Mouse (Mus musculus) embryonic facial prominence, embryonic 15.5 days (tissue): ENCODE data around the gene B4galnt1. TPM values are rescaled to one million over a fixed set of nuclear protein-coding genes. Genes with fewer than 3 reads are reported as not detected.

Experiments
- ATAC-seq: fragments of 200-750 bp; cut with Nextera tagmentation; 2 replicates; pipeline ENCODE4 v1.8.0; 2017; ENCODE audit warnings: low read depth, moderate TSS enrichment; ENCODE audit not compliant: insufficient number of reproducible peaks, low FRiP score, low TSS enrichment
- H3K27ac ChIP-seq: fragments of 300-500 bp; sonication (generic); replicated peaks from 2 replicates; pipeline ENCODE4 v1.5.1; 2015; ENCODE audit warnings: mild to moderate bottlenecking, inconsistent platforms
- H3K27me3 ChIP-seq: fragments of 300-500 bp; sonication (generic); 2 replicates; pipeline ENCODE4 v1.6.1; 2015; ENCODE audit warnings: inconsistent platforms
- H3K36me3 ChIP-seq: fragments of 300-500 bp; sonication (generic); 2 replicates; pipeline ENCODE4 v1.6.1; 2015; ENCODE audit warnings: mild to moderate bottlenecking, inconsistent platforms
- H3K4me1 ChIP-seq: fragments of 300-500 bp; sonication (generic); 2 replicates; pipeline ENCODE4 v1.6.1; 2015; ENCODE audit warnings: inconsistent platforms
- H3K4me2 ChIP-seq: fragments of 300-500 bp; sonication (generic); replicated peaks from 2 replicates; pipeline ENCODE4 v1.6.1; 2015; ENCODE audit warnings: mild to moderate bottlenecking, inconsistent platforms
- H3K4me3 ChIP-seq: fragments of 300-500 bp; sonication (generic); replicated peaks from 2 replicates; pipeline ENCODE4 v1.5.1; 2015; ENCODE audit warnings: mild to moderate bottlenecking, inconsistent platforms
- H3K9ac ChIP-seq: fragments of 300-500 bp; sonication (generic); 2 replicates; pipeline ENCODE4 v1.6.1; 2015; ENCODE audit warnings: inconsistent platforms
- H3K9me3 ChIP-seq: fragments of 300-500 bp; sonication (generic); replicated peaks from 2 replicates; pipeline ENCODE4 v1.6.1; 2016; ENCODE audit warnings: inconsistent platforms
- WGBS: fragments of 180-500 bp; shearing (Covaris S2); methylation state at CpG from one replicate; pipeline ENCODE4 v1.1.7; 2015; 5-methylcytosine and 5-hydroxymethylcytosine counted together
- polyA plus RNA-seq: library from polyadenylated mRNA; unstranded; fragments of >200 nt; fragmentation: Nextera tagmentation; extraction: Ambion mirVana; gene quantifications from 2 replicates; pipeline ENCODE4 v1.2.1, GENCODE M21; 2015

The B4galnt1 gene
- polyA plus RNA-seq, 1 experiment from 2014 or later = 12.7 TPM

GRCm38 (mm10) chr10:127213704-127214421, 48.8 kb downstream of the B4galnt1 start:
- Histone ChIP-seq H3K4me1 (peaks cover 18% of the 10 kb centered on the region), H3K27ac (no peak overlapping the region), H3K4me3 (no peak overlapping the region), H3K9ac (no peak overlapping the region), H3K9me3 (no peaks in the 10 kb centered on the region), H3K36me3 (no peaks in the 10 kb centered on the region), H3K4me2 (no peak overlapping the region), H3K27me3 (no peaks in the 10 kb centered on the region)
- ATAC-seq = no peak
- 81% methylated on average over 13 of the region's 13 CpGs for WGBS

- ATAC-seq = no peak
- Histone ChIP-seq H3K27ac (no peak overlapping the region), H3K36me3 (no peaks in the 10 kb centered on the region), H3K9ac (no peak overlapping the region), H3K27me3 (no peaks in the 10 kb centered on the region), H3K4me1 (peaks cover 17% of the 10 kb centered on the region), H3K4me2 (no peak overlapping the region), H3K4me3 (no peak overlapping the region), H3K9me3 (no peaks in the 10 kb centered on the region)
- 47% methylated on average over 1 of the region's 1 CpGs for WGBS
Observed at GRCm38 (mm10) chr10:127214422-127214803, 49.4 kb downstream of the B4galnt1 start.

- ATAC-seq = no peak
- H3K4me3 ChIP-seq = no peak overlapping the region
- 91% methylated on average over 11 of the region's 11 CpGs for WGBS
- H3K9me3 ChIP-seq = no peaks in the 10 kb centered on the region
- no peak overlapping the region for H3K9ac ChIP-seq
- H3K36me3 ChIP-seq = no peaks in the 10 kb centered on the region
- H3K27ac ChIP-seq = no peak overlapping the region
- no peaks in the 10 kb centered on the region for H3K4me1 ChIP-seq
- no peaks in the 10 kb centered on the region for H3K27me3 ChIP-seq
- H3K4me2 ChIP-seq = no peak overlapping the region
Observed at GRCm38 (mm10) chr10:127216456-127216855, 51.4 kb downstream of the B4galnt1 start.

GRCm38 (mm10) chr10:127217177-127217576, 52.2 kb downstream of the B4galnt1 start:
- Histone ChIP-seq H3K9me3 (no peaks in the 10 kb centered on the region), H3K27me3 (no peaks in the 10 kb centered on the region), H3K4me3 (no peak overlapping the region), H3K36me3 (no peaks in the 10 kb centered on the region), H3K9ac (no peak overlapping the region), H3K27ac (no peak overlapping the region), H3K4me2 (no peak overlapping the region), H3K4me1 (no peaks in the 10 kb centered on the region)
- no peak for ATAC-seq

- H3K4me2 ChIP-seq = no peak overlapping the region
- no peak overlapping the region for H3K27ac ChIP-seq
- H3K4me1 ChIP-seq = no peaks in the 10 kb centered on the region
- 78% methylated on average over 2 of the region's 2 CpGs for WGBS
- ATAC-seq = no peak
- no peaks in the 10 kb centered on the region for H3K36me3 ChIP-seq
- no peaks in the 10 kb centered on the region for H3K27me3 ChIP-seq
- H3K9me3 ChIP-seq = no peaks in the 10 kb centered on the region
- no peak overlapping the region for H3K4me3 ChIP-seq
- H3K9ac ChIP-seq = no peak overlapping the region
Observed at GRCm38 (mm10) chr10:127218339-127218738, 53.3 kb downstream of the B4galnt1 start.

Other genes with a start within 250 kb of the B4galnt1 start
- gene Ctdsp2, start 186.5 kb upstream of the B4galnt1 start, polyA plus RNA-seq = 92.5 and 93.9 TPM in 2 replicates
- gene Avil, start 164.5 kb upstream of the B4galnt1 start, polyA plus RNA-seq = 1.6 and 1.8 TPM in 2 replicates
- gene Tsfm, start 134.4 kb upstream of the B4galnt1 start, polyA plus RNA-seq = 68.8 and 75.4 TPM in 2 replicates
- 55.2 and 61.7 TPM in 2 replicates for gene Mettl1, start 123.8 kb upstream of the B4galnt1 start, polyA plus RNA-seq
- 1.3 TPM in 2 replicates for gene Eef1akmt3, start 123.7 kb upstream of the B4galnt1 start, polyA plus RNA-seq
- 0.13 and 0.41 TPM in 2 replicates for gene Cyp27b1, start 117.0 kb upstream of the B4galnt1 start, polyA plus RNA-seq
- 1.8 and 2.4 TPM in 2 replicates for gene March9, start 105.0 kb upstream of the B4galnt1 start, polyA plus RNA-seq
- 1,372 and 1,398 TPM in 2 replicates for gene Cdk4, start 101.7 kb upstream of the B4galnt1 start, polyA plus RNA-seq
- 175 and 177 TPM in 2 replicates for gene Tspan31, start 95.0 kb upstream of the B4galnt1 start, polyA plus RNA-seq
- 0.45 and 0.49 TPM in 2 replicates for gene Agap2, start 89.9 kb upstream of the B4galnt1 start, polyA plus RNA-seq
- 101 TPM in 2 replicates for gene Os9, start 44.1 kb upstream of the B4galnt1 start, polyA plus RNA-seq
- gene Slc26a10, start 15.4 kb downstream of the B4galnt1 start, polyA plus RNA-seq = 1.6 and 1.9 TPM in 2 replicates
- gene Arhgef25, start 24.9 kb downstream of the B4galnt1 start, polyA plus RNA-seq = 116 TPM in 2 replicates
- gene Dtx3, start 30.5 kb downstream of the B4galnt1 start, polyA plus RNA-seq = 152 and 179 TPM in 2 replicates
- gene Pip4k2c, start 46.4 kb downstream of the B4galnt1 start, polyA plus RNA-seq = 31.0 and 31.3 TPM in 2 replicates
- gene Kif5a, start 98.1 kb downstream of the B4galnt1 start, polyA plus RNA-seq = 6.9 and 7.6 TPM in 2 replicates
- gene Dctn2, start 101.1 kb downstream of the B4galnt1 start, polyA plus RNA-seq = 206 and 212 TPM in 2 replicates
- 19.6 and 20.8 TPM in 2 replicates for gene Mbd6, start 123.8 kb downstream of the B4galnt1 start, polyA plus RNA-seq
- 101 and 105 TPM in 2 replicates for gene Mars, start 146.6 kb downstream of the B4galnt1 start, polyA plus RNA-seq
- 5.1 and 5.2 TPM in 2 replicates for gene Arhgap9, start 156.7 kb downstream of the B4galnt1 start, polyA plus RNA-seq
- 15.7 and 16.1 TPM in 2 replicates for gene Gli1, start 176.7 kb downstream of the B4galnt1 start, polyA plus RNA-seq
- 0.05 and 0.07 TPM in 2 replicates for gene Inhbe, start 189.2 kb downstream of the B4galnt1 start, polyA plus RNA-seq
- gene Inhbc, start 205.2 kb downstream of the B4galnt1 start, polyA plus RNA-seq = 0.12 TPM in 1 of 2 replicates, not detected in the other
- gene R3hdm2, start 215.1 kb downstream of the B4galnt1 start, polyA plus RNA-seq = 40.0 and 40.1 TPM in 2 replicates